Mouse (Mus musculus): ENCODE data around the gene E2f2.

Gene E2f2

GRCm38 (mm10) chr4:136172011-136172541 lies at the start of gene E2f2:
Gene E2f2 (plus strand): TSS chr4:136172394.
- DNase-seq (ENCODE audit: low spot score in 2 of 2) = no peak

DNA sequence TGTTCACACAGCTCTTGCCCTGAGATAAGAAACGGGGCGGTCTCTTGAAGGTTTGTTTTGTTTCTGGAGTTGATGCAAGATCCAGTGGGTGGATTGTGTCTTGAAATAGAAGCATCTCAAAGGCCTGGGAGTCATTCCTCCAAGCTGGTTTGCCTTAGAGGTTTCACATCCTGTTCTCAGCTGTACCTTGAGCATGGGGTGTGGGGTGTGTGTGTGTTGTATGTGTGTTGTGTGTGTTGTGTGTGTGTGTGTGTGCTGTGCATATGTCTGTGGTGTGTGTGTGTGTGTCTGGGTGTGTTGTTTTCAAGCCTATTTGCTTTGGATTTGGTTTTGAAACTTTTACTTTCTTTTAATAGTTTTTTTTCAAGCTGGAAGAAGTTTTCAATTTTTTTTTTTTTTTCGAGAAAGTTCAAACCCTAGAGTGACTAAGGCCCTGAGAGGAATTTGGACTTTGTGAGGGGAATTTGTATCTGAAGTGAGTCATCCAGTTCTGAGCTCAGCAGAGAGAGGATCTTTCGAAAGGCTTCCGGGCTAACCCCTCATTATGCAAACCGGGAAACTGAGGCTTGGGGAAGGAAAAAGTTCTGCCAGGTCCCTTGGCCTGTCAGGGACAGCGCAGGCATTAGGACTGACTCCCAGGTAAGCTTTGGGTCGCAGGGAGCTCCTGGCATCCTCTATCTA lies 48.9 kb upstream of the E2f2 start:
- no peak for DNase-seq (ENCODE audit: low spot score in 2 of 2)

DNA sequence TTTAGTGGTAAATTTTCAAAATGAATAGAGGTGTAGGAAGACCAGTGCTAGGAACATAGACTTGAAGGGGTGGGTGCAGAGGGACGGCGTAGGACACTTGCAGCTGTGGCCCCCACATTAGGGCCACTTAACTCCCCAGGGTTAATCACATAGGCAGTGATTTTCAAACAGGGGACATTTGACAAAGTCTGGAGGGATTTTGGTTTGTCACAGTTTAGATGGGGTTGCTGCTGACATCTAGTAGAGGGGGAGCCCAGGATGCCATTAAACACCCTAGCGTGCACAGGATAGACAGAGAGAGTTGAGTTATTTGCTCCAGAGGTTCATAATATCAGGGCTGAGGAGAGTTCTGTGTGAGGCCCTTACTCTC lies 48.4 kb upstream of the E2f2 start:
- no peak for DNase-seq (ENCODE audit: low spot score in 2 of 2)

- no peak for DNase-seq (ENCODE audit: low spot score in 2 of 2)
These were observed 47.6 kb upstream of the E2f2 start for GRCm38 (mm10) chr4:136124581-136124980.

DNA sequence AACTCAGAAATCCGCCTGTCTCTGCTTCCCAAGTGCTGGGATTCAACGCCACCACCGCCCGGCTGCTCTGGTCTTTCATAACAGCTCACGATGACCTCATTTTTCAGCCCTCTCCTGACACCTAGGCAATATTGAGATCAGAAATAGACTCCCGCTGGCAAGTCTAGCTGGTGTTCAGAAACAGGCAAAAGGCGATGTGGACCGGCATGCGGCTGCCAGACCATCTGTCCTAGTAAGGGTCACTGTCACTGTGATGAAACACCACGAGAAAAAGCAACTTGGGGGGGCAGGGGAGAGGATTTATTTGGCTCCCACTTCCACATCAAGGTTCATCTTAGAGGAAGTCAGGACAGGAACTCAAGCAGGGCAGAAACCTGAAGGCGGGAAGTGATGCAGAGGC lies 46.7 kb upstream of the E2f2 start:
- DNase-seq (ENCODE audit: low spot score in 2 of 2) = no peak

DNA sequence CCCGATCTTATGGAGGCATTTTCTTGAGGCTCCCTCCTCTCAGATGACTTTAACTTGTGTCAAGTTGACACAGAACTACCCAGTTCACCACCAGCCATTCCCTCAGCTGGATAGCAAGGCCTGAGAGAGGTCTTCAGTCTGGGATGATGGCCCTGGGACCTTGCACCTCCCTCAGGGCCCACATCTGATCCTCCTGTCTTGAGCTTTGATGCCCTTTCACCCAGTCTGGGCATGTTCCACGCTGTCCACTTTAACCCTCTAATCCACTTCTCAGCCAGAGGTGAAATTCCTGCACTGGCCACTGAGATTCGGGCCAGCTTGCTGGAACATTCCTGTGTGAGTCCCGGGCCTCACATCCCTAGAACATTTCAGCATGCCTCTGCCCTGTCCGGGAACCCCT lies 46.2 kb upstream of the E2f2 start:
- DNase-seq (ENCODE audit: low spot score in 2 of 2) = no peak

GRCm38 (mm10) chr4:136127670-136128069 lies 44.5 kb upstream of the E2f2 start:
- no peak for DNase-seq (ENCODE audit: low spot score in 2 of 2)

- no peak for DNase-seq (ENCODE audit: low spot score in 2 of 2)
These were observed 42.4 kb upstream of the E2f2 start for GRCm38 (mm10) chr4:136129842-136130241.

DNA sequence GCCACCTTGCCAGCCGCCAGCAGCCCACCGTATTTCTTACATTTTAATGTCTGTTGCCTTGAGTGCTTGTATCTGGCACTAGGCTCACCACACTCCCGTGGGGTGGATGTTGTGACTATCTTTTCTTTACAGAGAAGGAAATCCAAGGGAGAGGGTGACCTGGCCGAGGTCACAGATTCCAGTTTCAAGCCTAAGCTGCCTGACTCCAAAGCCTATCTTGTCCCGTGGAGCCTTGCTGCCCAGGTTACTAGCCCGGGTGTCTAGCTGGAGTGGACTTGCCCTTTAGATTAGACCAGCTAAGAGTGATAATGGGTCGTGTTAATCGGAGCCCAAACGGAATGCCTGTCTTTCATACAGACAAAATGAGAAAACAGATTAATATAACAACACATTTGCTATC lies 38.4 kb upstream of the E2f2 start:
- DNase-seq (ENCODE audit: low spot score in 2 of 2) = no peak

DNA sequence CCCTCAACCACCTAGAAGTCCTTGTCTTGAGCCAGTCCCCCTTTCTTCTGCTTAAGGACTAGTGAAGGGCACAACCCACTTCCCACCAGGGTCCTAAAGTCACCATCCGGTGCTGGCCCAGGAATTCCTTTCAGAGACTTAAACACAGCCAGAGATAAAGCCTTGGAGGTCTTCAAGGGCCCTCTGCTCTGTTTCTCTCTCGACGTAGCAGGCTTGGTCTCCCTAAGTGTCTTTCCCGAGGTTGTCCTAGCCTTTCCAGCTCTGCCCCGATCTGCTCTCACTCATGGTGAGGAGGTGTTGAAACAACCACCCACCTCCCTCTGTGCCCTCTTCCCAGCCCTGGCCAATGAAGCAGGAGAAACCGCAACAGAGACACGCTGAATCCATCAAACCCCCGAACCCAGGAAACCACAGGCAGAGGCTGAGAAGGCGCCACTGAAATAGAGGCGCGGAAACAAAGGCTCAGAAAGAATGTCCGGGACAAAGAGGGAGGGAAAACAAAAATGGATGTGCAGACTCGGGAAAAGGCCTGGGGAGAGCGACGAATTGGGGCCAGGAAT lies 37.7 kb upstream of the E2f2 start:
- no peak for DNase-seq (ENCODE audit: low spot score in 2 of 2)

GRCm38 (mm10) chr4:136134978-136135873 lies 37.0 kb upstream of the E2f2 start:
- peak; percentile 55 to 64 for DNase-seq (ENCODE audit: low spot score in 2 of 2)

DNA sequence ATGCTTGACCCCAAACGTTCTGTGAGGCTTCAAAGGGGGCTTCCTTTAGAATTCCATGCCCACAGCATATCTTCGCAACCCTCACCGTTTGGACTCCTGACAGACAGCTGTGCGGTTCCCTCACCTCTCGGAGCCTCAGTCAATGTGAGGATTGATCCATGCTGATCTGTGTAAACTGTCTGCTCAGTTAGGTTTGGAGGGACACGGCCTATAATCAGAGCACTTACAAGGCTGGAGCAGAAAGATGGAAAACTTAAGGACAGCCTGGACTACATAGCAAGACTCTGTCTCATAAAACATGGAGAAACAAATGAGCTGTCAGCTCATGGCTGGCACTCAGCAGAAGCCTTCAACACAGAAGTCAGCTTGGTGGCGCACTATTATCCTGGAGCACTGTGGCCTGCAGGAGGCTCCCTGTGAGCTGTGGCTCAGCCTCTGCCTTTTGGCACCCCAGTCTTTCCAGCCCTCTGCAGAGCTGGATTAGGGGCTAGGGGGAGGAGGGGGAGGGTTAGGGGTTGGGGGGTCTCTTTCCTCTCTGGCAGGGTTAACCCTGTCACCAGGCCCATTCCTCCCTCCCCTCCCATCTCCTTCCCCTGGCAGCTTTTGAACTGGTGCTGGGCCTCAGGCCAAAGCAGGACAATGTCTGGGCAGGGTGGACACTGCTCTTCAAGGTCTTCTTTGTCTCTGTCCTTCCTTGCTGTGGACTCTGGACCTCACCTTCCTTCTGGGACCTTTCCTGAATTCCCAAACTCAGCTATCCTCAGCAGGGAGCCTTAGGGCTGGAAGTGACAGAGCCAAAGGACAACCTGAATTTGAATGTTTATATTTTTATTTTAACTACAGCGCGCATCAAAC lies 36.1 kb upstream of the E2f2 start:
- DNase-seq (ENCODE audit: low spot score in 2 of 2) = no peak

- DNase-seq (ENCODE audit: low spot score in 2 of 2) = no peak
These were observed 32.7 kb upstream of the E2f2 start for GRCm38 (mm10) chr4:136139326-136140110.

- DNase-seq (ENCODE audit: low spot score in 2 of 2) = peak; percentile 62 to 78
These were observed 31.6 kb upstream of the E2f2 start for GRCm38 (mm10) chr4:136140327-136141250.

DNA sequence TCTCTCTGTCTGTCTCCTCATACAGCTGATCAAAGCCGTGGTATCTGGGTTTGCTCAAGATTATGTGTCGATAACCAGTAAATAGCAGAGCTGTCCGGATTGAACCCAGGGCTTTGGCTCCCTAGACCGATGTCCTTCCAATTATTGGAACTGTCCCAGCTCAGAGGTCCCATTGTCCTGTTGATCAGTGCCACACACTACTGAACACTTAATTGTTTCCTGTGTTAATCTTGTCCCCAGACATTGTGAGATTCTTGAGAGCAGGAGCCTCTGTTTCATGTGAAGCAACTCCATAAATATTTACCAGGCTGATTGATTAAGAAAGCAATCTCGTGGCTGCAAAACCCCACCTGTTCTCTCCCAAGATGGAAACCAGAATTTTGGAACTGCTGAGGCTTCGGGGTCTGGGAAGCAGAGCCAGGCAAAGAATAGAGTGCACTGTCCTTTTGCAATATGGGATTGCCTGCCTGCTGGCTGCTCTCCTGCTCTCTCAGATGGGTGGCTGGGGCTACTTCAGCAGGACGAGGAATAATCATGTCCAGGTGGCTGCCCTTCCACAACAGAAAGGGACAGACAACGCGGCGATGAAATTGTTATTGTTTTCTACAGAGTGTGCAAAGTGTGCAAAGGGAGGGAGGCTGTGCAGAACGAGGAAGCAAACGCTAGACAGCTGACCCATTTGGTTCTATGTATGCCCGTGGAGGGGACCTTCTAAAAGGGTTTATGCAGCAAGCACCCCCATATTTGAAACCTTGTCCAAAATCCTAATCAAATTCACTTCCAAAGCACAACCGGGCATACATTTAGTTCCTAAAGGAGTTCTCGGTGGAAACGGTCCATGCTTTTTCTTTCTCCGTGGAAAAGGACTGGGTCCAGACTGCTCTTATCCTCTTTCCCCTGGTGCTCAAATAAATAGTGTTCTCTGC lies 29.7 kb upstream of the E2f2 start:
- DNase-seq (ENCODE audit: low spot score in 2 of 2) = no peak

GRCm38 (mm10) chr4:136143193-136143976 lies 28.8 kb upstream of the E2f2 start, which contains the start of gene Id3:
Gene Id3 (plus strand): TSS chr4:136143497.
- DNase-seq (ENCODE audit: low spot score in 2 of 2) = peak; percentile 71 to 79

GRCm38 (mm10) chr4:136144126-136144926 lies 27.9 kb upstream of the E2f2 start:
- peak in 1 of 2 experiments; percentile 23 for DNase-seq (ENCODE audit: low spot score in 2 of 2)

Data from frontal cortex, postnatal 14 days (tissue).